Mouse (Mus musculus): ENCODE measurements around the gene Olfr702. TPM values are rescaled to one million over a fixed set of nuclear protein-coding genes. Genes with fewer than 3 reads are reported as not detected.

Olfr702 gene
- total RNA-seq (2021), result not detected
- polyA plus RNA-seq (2012; rRNA removed), result not detected in 2 replicates
- long read RNA-seq, result 0 reads

GRCm38 (mm10) chr7:106833793-106834192 lies at the start of gene Olfr702:
Gene Olfr702 (minus strand): TSS chr7:106833893.
- DNase-seq, result no peak

DNA sequence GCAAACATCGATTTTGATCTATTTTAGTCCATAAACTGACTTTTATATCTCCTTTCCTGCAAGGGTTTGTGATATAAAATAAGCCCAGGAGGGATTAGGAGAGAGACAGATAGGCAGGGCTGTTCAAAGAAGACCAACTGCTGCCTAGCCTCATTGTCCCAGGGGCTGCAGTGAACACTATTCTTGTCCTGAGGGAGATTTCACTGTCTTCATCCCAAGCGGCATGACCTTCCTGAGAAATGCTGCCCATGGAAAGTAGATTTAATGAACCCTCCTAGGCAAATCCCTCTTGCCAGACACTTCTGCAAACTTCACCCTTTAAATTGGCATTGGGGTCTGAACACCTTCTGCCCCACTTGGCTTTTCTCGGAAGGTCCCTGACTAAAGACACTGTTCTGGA lies 43.1 kb upstream of the Olfr702 start, which contains the start of gene Olfr705:
TSS of gene Olfr705 (minus strand) at position 101 of the 400 bp plus-strand sequence.
- no peak for DNase-seq

DNA sequence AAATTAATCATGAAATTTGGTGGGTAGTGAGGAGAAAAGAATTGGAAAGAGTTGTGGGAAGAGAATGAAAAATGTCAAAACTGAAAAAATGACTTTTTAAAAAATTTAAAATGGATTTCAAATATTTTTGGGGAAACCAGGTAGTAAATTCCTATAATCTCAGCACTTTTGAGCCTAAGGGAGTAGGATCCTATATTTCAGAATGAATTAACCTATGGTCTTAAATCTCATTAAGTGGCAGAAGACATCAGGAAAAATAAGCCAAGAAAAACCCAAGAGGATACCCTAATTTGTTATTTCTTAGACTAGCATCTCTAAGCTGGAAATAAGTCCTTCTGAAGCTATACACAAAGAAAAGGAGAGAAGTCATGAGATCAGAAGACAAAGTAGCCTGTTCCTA lies 29.2 kb upstream of the Olfr702 start, which contains the start of gene Olfr704:
TSS of gene Olfr704 (plus strand) at position 301 of the 400 bp plus-strand sequence.
- DNase-seq, result no peak

DNA sequence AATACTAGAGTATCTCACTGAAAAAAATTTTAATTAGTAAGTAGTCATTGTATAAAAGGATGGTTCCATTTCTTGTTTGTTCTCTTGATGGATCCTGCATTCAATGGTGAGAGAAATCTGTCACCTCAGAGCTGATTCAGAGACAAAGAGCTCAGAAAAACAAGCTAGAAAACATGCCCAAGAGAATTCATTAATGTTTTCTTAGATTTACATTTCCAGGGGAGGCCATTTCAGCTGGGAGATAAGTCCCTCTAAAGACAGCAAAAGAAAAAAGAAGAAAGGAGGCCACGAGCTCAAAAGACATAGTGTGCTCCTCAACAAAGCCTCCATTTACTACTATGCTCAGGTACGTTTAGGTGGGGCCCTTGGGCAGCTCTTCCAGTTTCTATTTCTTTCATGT lies 9.4 kb upstream of the Olfr702 start, which contains the start of gene Olfr703:
TSS of gene Olfr703 (plus strand) at position 301 of the 400 bp plus-strand sequence.
- no peak for DNase-seq

- no peak for DNase-seq
Observed at GRCm38 (mm10) chr7:106818414-106818813, 15.3 kb downstream of the Olfr702 start.

DNA sequence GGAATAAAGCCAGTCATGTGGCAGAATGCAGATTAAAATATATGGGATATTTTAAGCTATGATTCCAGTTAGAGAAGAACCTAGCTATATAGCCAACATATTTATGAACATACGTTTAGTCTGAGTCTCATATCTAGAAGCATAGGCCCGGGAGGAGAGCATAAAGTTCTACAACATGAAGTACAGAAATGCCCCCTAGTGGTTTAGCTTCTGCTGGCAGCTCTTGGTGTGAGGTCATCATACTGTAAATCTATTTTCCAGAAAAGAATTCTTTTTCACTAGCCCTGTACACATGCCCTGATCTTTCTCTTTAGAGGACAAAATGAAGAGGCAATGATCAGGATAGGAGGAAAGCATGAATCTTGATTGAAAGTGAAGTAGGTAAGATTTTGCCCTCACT lies 17.9 kb downstream of the Olfr702 start:
- DNase-seq, result no peak

- DNase-seq, result peak; percentile 20
Observed at GRCm38 (mm10) chr7:106813829-106814228, 19.9 kb downstream of the Olfr702 start, which contains the start of gene Olfr701. Gene Olfr701 (plus strand): TSS chr7:106814129.

- DNase-seq, result no peak
Observed at GRCm38 (mm10) chr7:106808734-106809133, 25.0 kb downstream of the Olfr702 start, which contains the start of gene Olfr700. Gene Olfr700 (minus strand): TSS chr7:106808834.

GRCm38 (mm10) chr7:106793098-106793497 lies 40.6 kb downstream of the Olfr702 start, which contains the start of gene Olfr699:
Gene Olfr699 (minus strand): TSS chr7:106793198.
- DNase-seq, result no peak

- DNase-seq, result no peak
Observed at GRCm38 (mm10) chr7:106788330-106788729, 45.4 kb downstream of the Olfr702 start.

Other genes starting within 250 kb of the Olfr702 start
- not detected for gene Olfr693, start 153.3 kb downstream of the Olfr702 start, total RNA-seq (2021)
- gene Olfr693, start 153.3 kb downstream of the Olfr702 start, polyA plus RNA-seq (2012; rRNA removed), result not detected in 2 replicates
- not detected for gene Olfr694, start 142.1 kb downstream of the Olfr702 start, total RNA-seq (2021)
- not detected in 2 replicates for gene Olfr694, start 142.1 kb downstream of the Olfr702 start, polyA plus RNA-seq (2012; rRNA removed)
- not detected for gene Olfr695, start 117.5 kb downstream of the Olfr702 start, total RNA-seq (2021)
- not detected in 2 replicates for gene Olfr695, start 117.5 kb downstream of the Olfr702 start, polyA plus RNA-seq (2012; rRNA removed)
- gene Olfr697, start 91.5 kb downstream of the Olfr702 start, total RNA-seq (2021), result not detected
- gene Olfr697, start 91.5 kb downstream of the Olfr702 start, polyA plus RNA-seq (2012; rRNA removed), result not detected in 2 replicates
- gene Olfr698, start 78.5 kb downstream of the Olfr702 start, total RNA-seq (2021), result not detected
- gene Olfr698, start 78.5 kb downstream of the Olfr702 start, polyA plus RNA-seq (2012; rRNA removed), result not detected in 2 replicates
- gene Olfr699, start 40.7 kb downstream of the Olfr702 start, total RNA-seq (2021), result not detected
- not detected in 2 replicates for gene Olfr699, start 40.7 kb downstream of the Olfr702 start, polyA plus RNA-seq (2012; rRNA removed)
- not detected for gene Olfr700, start 25.1 kb downstream of the Olfr702 start, total RNA-seq (2021)
- not detected in 2 replicates for gene Olfr700, start 25.1 kb downstream of the Olfr702 start, polyA plus RNA-seq (2012; rRNA removed)
- gene Olfr701, start 19.8 kb downstream of the Olfr702 start, total RNA-seq (2021), result not detected
- gene Olfr701, start 19.8 kb downstream of the Olfr702 start, polyA plus RNA-seq (2012; rRNA removed), result not detected in 2 replicates
- not detected for gene Olfr703, start 9.5 kb upstream of the Olfr702 start, total RNA-seq (2021)
- gene Olfr703, start 9.5 kb upstream of the Olfr702 start, polyA plus RNA-seq (2012; rRNA removed), result not detected in 2 replicates
- gene Olfr704, start 29.3 kb upstream of the Olfr702 start, total RNA-seq (2021), result not detected
- gene Olfr704, start 29.3 kb upstream of the Olfr702 start, polyA plus RNA-seq (2012; rRNA removed), result not detected in 2 replicates
- gene Olfr705, start 43.0 kb upstream of the Olfr702 start, total RNA-seq (2021), result not detected
- not detected in 2 replicates for gene Olfr705, start 43.0 kb upstream of the Olfr702 start, polyA plus RNA-seq (2012; rRNA removed)
- not detected for gene Olfr706, start 54.3 kb upstream of the Olfr702 start, total RNA-seq (2021)
- not detected in 2 replicates for gene Olfr706, start 54.3 kb upstream of the Olfr702 start, polyA plus RNA-seq (2012; rRNA removed)
- not detected for gene Olfr707, start 67.3 kb upstream of the Olfr702 start, total RNA-seq (2021)
- not detected in 2 replicates for gene Olfr707, start 67.3 kb upstream of the Olfr702 start, polyA plus RNA-seq (2012; rRNA removed)
- gene Olfr1532-ps1, start 74.1 kb upstream of the Olfr702 start, total RNA-seq (2021), result not detected
- gene Olfr1532-ps1, start 74.1 kb upstream of the Olfr702 start, polyA plus RNA-seq (2012; rRNA removed), result not detected in 2 replicates
- under 1 TPM; 0.07 to 0.09 TPM for gene Olfr709-ps1, start 98.3 kb upstream of the Olfr702 start, total RNA-seq (2021)
- gene Olfr709-ps1, start 98.3 kb upstream of the Olfr702 start, polyA plus RNA-seq (2012; rRNA removed), result not detected in 2 replicates
- gene Olfr710, start 114.4 kb upstream of the Olfr702 start, total RNA-seq (2021), result not detected
- not detected in 2 replicates for gene Olfr710, start 114.4 kb upstream of the Olfr702 start, polyA plus RNA-seq (2012; rRNA removed)
- not detected for gene Olfr6, start 130.0 kb upstream of the Olfr702 start, total RNA-seq (2021)
- gene Olfr6, start 130.0 kb upstream of the Olfr702 start, polyA plus RNA-seq (2012; rRNA removed), result not detected in 2 replicates
- not detected for gene Olfr711, start 141.6 kb upstream of the Olfr702 start, total RNA-seq (2021)
- not detected in 2 replicates for gene Olfr711, start 141.6 kb upstream of the Olfr702 start, polyA plus RNA-seq (2012; rRNA removed)
- not detected for gene Olfr2, start 172.2 kb upstream of the Olfr702 start, total RNA-seq (2021)
- gene Olfr2, start 172.2 kb upstream of the Olfr702 start, polyA plus RNA-seq (2012; rRNA removed), result not detected in 2 replicates
- gene Olfr713, start 197.3 kb upstream of the Olfr702 start, total RNA-seq (2021), result not detected
- gene Olfr713, start 197.3 kb upstream of the Olfr702 start, polyA plus RNA-seq (2012; rRNA removed), result not detected in 2 replicates
- not detected for gene Olfr714, start 237.1 kb upstream of the Olfr702 start, total RNA-seq (2021)
- gene Olfr714, start 237.1 kb upstream of the Olfr702 start, polyA plus RNA-seq (2012; rRNA removed), result not detected in 2 replicates